Mouse (Mus musculus): Measurements from ENCODE around the gene Cdc42se2.

GRCm38 (mm10) chr11:54693696-54694095, 93.8 kb downstream of the Cdc42se2 start:
- no peak for TF ChIP-seq CTCF (IDR thresholded peaks at IDR 0.05; ENCODE audit: low read depth)
- TF ChIP-seq EP300 (IDR thresholded peaks at IDR 0.05; ENCODE audit: low read depth) = no peak

Measured in liver, postnatal 0 days (tissue).